Mouse (Mus musculus) retina, adult 2 months (tissue): ENCODE results near the gene Snrnp25.

ENCODE experiments used
- DNase-seq: peaks from one replicate; pipeline ENCODE4 v3.0.0-alpha.2; 2012; ENCODE audit warnings: low read depth, low spot score

Snrnp25 gene

DNA sequence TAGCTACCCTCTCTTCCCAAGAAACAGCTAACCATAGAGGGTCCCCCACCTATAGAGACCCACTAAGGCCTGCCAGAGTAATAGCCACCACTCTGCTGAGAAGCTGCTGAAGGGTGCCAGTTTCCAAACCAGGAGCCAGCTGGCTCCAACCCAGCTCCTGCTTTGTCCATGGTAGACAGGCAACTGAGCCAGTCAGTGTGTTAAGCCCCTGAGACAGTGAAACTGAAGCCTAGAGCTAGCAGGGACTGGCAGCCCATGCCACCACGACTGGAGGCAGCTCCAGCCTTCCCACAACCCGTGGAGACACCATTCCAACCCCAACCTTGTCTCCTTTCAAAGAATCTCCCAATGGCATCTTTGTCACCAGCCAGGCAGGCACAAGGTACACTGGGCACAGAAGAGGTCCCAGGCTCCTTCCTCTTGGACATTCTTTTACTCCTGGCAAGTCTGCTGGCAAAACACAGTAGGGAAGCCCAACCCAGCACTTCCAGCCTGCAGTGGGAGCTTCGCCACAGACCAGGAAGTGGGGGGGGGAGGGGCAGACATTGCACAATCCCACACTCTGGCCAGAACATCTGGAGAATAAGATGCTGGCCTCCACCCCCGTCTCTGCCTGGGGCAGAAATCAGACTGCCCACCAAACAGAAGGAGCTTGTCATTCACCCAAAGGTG is 19.4 kb downstream of the Snrnp25 start:
- no peak for DNase-seq

- DNase-seq, result no peak
These were observed 20.2 kb downstream of the Snrnp25 start for GRCm38 (mm10) chr11:32225222-32226104.

DNA sequence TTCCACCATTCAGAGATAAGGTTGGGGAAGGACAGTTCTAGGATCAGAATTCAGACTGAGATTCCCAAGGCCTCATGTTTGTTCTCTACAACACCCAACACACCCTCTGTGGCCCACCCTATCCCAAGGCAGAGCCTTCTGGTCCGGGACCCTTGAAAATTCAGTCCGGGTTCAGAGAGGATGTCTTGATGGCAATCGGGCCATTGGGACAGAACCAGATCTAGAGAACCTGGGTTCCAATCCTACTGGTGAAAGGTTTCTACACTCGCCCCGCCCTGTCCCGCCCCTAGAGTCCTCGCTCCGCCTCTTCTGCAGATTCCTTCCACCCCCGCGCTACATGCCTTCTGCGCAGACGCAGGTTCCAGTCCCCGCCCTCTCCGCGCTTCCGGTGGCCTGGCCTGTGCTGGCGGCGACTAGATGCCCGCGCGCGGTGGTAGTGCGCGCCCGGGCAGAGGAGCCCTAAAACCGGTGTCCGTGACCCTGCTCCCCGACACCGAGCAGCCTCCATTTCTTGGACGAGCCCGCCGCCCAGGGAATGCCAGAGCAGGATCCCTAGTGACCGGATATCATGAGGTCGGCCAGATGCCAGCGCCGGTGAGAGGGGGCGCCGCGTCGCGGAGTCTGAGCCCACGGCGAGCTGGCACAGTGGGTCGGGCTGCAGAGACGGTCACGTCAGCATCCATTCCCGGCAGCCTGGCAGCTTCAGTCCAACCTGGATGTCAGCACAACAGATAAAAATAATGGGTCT is 21.1 kb downstream of the Snrnp25 start, which contains the start of gene Mpg:
Gene Mpg (plus strand): TSS at position 382 of the 748 bp plus-strand sequence.
- DNase-seq, result peak; percentile 66

GRCm38 (mm10) chr11:32227041-32227440 is 21.8 kb downstream of the Snrnp25 start:
- no peak for DNase-seq

GRCm38 (mm10) chr11:32227555-32227954 is 22.3 kb downstream of the Snrnp25 start:
- DNase-seq, result no peak

GRCm38 (mm10) chr11:32228292-32228845 is 23.2 kb downstream of the Snrnp25 start:
- no peak for DNase-seq

GRCm38 (mm10) chr11:32230220-32230619 is 25.0 kb downstream of the Snrnp25 start:
- DNase-seq, result no peak

DNA sequence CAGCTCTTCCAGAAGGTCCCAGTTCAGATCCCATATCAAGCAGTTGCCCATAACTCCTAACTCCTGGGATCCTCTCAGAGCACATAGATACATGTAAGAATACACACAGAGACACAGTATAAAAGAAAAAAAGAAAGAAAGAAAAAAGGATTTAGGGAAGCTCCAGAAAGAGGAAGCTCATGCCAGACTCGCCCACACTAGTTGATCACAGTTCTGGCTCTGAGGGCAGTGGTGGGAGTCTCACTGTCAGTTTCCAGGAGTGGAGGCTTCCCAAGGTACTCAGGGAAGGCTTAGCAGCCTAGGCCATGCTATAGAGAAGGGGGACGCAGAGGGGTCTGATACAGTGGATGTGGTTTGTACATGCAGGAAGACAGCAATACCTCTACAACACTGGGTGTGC is 25.9 kb downstream of the Snrnp25 start:
- no peak for DNase-seq

DNA sequence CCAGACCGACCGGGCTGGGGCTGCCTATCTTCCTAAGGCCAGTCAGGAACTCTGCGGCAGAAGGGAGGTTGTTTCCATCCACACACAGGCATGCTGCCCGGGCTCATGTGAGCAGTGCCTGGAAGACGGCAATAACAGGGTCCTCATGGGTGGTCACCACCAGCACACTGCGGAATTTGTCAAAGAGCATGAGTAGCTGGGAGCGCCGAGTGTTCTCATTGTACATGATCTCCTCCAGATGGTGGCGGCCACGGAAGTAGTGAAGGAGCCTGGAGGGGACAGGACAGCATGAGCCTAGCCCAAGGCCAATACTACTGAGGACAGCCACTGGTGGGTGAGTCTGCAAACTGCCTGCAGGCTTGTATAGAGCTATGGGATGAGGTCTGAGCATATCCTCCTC is 27.6 kb downstream of the Snrnp25 start:
- DNase-seq, result no peak

GRCm38 (mm10) chr11:32233895-32234294 is 28.7 kb downstream of the Snrnp25 start:
- no peak for DNase-seq

- no peak for DNase-seq
These were observed 29.7 kb downstream of the Snrnp25 start for GRCm38 (mm10) chr11:32234816-32235485.

GRCm38 (mm10) chr11:32235646-32236045 is 30.4 kb downstream of the Snrnp25 start:
- DNase-seq, result no peak

DNA sequence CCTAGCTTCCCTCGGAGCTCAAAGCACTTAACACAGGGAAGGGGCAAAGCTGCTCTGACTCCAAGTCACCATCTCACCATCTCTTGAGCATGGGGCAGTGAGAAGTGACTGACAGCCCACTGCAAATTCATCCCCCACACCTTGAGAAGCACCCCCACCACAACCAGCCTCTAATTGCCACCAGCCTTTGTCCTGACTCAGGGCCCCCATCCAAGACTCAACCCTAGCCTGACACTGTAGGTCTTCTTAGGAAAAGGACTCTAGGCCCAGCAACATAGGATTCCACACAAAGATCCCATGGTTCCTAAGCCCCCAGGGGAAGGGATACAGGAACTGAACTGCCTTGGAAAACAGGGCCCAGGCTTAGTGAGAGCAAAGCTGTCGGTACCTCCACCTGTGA is 30.9 kb downstream of the Snrnp25 start:
- DNase-seq, result no peak

DNA sequence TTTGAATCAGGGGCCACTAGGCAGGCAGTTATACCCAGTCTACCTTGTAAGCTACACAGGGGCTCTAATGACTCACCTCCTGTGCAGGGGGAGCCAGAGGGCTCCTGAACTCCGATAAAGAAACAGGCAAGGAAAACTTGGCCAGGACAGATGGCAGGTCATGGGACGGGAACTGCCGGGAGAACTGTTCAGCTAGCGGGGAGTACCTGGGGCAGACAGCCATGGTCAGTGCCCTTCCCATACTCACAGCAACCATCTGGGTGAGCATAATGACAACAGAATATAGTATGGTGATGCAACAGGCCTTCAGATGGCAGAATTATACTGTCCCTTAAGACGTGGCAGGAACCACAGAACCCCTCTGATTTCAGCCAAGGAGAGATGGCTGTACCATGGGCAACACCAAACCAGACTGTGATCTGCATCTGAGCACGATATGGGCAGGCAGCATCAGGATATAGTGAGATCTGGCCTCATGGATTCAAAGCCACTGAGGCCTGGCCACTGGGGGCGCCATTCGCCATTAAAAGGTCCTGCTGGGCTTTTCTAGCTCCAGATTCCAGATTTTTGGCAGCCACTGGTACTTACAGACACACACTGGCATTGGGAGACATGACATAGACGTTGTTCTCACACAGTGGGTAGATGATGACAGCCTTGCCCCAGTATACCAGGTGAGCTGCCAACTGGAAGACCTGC is 31.6 kb downstream of the Snrnp25 start:
- DNase-seq, result no peak

GRCm38 (mm10) chr11:32237411-32237795 is 32.2 kb downstream of the Snrnp25 start:
- no peak for DNase-seq

GRCm38 (mm10) chr11:32238093-32238860 is 33.1 kb downstream of the Snrnp25 start:
- no peak for DNase-seq

GRCm38 (mm10) chr11:32241391-32241790 is 36.2 kb downstream of the Snrnp25 start:
- no peak for DNase-seq

DNA sequence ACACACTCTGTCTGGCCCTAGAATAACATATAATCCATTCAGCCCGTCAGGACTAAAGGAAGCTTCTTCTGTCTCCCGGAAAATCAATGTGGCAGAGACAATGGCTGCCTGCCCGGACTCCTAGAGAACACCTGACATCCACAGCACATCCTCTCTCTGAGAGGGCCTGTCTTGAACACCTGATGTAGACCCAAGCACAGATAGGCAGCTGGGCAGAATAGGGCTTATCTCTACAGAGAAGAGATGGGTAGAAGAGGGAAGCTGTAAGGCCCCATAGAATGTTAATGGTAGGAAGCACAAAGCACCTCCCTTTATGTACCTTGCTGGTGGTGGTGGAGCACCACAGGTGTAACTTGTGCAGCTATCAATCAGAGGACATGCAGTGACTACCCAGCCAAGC is 37.0 kb downstream of the Snrnp25 start:
- no peak for DNase-seq

GRCm38 (mm10) chr11:32243205-32243955 is 38.2 kb downstream of the Snrnp25 start:
- DNase-seq, result no peak
